Mouse (Mus musculus) spleen, adult 12 weeks (tissue): Measurements from ENCODE around the gene Ppp2r3c.
"Not testable (repeated sequence)": the region's sequence is repeated elsewhere in the genome, so short reads cannot be mapped to it uniquely, and the experiment has no call there.

Source experiments
- DNase-seq: peaks from one replicate; pipeline ENCODE4 v3.0.0; 2022; ENCODE audit warnings: low spot score

The Ppp2r3c gene

DNA sequence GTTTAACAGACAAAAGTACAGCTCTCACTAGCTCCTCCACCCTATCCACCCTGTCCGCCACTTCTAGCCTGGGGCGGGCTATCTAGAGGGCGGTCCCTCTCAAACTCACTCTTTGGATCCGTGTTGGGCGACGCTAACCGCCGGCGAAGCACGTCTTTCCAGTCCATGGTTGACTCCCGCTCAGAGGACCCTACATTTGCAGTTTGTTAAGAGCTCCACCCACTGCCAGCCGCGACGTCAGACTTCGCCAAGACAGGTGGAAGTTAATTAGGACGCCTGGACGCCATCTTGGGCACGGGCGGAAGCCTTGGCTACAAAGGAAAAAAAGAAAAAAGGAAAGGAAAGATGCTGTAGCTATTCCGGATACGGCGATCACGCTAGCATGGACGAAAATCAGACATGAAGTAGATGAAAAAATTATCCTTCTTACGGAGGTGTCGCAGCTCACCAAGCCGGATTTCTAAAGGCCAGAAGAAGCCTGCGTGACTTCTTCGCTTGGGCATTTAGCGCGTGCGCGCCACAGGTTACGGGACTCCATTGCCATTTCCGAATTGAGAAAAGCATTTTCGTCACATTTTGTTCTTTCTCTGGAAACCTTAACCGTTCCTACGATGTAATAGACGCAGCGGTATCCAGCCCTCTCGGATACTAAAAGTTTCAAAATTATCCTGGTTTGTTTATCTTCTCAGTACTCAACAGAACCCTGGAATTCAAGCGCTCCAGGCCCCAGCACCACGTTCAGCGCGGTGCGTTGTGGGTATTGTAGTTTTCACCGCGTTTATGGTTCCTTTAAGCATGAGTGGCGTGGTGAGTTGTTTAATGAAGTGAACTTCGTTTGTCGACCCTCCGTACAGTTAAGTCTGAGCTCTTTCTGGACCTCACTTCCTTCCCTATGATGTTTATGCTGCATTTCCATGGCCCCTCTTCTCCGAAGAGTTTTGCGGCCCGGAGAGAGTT, at the start of gene Ppp2r3c:
TSS of gene Ppp2r3c (minus strand) at position 514 of the 957 bp plus-strand sequence.
- peak; percentile 88 for DNase-seq

- DNase-seq, result no peak
Observed at GRCm38 (mm10) chr12:55344583-55344982, 41.8 kb upstream of the Ppp2r3c start.

- DNase-seq, result no peak
Observed at GRCm38 (mm10) chr12:55343998-55344397, 41.2 kb upstream of the Ppp2r3c start.

DNA sequence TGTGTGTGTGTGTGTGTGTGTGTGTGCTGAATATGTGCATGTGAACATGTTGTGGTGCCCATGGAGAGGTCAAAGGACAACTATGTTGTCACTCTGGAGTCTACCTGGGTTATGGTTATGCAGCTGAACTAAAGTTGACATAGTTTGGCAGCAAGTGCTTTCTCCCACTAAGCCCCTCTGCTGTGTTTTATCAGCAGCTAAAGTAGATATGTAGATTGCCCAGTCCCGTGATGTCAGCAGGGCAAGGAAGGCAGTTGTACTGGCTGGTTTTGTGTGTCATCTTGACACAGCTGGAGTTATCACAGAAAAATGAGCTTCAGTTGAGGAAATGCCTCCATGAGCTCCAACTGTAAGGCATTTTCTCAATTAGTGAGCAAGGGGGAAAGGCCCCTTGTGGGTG, 40.2 kb upstream of the Ppp2r3c start:
- DNase-seq, result not testable (repeated sequence)

GRCm38 (mm10) chr12:55338490-55338889, 35.7 kb upstream of the Ppp2r3c start:
- not testable (repeated sequence) for DNase-seq

DNA sequence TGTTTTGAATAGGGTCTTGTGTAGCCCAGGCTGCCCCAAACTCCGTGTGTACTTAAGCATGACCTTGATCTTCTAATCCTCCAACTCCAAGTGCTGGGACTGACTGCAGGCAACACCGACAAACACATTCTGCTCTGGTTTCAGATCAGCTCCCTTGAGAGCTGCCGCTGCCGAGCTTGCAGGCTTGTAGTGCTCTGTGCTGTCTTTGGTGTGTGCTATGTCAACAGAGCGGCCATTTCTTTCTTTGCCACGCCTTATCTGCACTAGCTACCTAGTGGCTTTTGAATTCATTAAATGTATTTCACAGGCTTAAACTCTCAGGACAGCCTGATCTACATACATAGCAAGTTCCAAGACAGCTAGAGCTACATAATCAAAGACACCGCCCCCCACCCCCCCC, 30.9 kb upstream of the Ppp2r3c start:
- no peak for DNase-seq

- no peak for DNase-seq
Observed at GRCm38 (mm10) chr12:55329351-55329750, 26.6 kb upstream of the Ppp2r3c start.

DNA sequence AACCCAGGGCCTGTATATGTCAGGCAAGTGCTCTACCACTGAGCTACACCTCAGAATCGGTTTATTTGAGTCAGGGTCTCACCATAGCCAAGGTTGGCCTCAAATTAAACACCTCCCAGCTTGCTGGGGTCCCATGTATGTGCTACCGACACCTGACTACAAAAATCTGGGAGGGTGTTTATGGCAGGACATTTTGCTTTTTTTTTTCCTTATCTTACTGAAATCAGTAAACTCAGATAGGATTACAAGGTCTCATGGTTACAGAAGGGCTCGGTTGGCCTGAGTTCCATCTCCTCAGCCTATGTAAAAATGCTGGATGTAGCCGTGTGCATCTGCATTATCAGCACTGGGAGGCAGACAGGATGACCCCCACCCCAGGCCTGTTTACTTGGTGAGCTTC, 26.0 kb upstream of the Ppp2r3c start:
- DNase-seq, result no peak

GRCm38 (mm10) chr12:55325702-55326101, 22.9 kb upstream of the Ppp2r3c start:
- DNase-seq, result no peak

DNA sequence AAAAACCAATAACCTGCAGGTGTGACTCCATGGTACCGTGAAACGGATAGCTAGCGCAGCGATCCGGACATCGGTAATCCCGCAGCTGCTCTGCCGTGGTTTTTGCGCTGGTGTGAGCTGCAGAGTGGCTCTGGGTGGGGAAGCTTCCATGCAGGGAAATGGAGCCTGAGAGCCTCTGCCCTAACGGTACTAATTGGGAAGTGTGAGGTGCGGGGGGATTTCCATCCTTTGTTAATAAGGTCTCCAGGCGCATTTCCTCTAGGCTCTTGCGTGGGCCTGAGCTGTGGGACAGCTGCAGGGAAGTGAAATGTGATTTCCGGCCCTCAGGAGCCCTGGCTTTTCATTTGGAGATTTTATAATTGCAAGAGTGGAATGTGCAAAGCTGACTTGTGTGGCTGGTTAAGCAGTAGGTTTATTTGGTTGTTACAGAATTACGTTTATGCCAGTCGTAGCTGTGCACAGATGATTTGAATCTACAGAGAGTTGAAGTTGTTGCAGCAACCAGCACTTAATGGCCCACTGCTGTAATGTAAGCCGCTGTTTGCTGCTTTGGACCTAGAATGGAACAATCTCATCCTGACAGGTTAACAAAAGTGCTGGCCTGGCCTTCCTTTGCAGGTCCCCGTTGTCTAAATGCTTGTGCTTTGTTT, 19.0 kb upstream of the Ppp2r3c start:
- DNase-seq, result no peak

- DNase-seq, result peak; percentile 56
Observed at GRCm38 (mm10) chr12:55315192-55315591, 12.4 kb upstream of the Ppp2r3c start.

GRCm38 (mm10) chr12:55313901-55314300, 11.1 kb upstream of the Ppp2r3c start:
- DNase-seq, result no peak

DNA sequence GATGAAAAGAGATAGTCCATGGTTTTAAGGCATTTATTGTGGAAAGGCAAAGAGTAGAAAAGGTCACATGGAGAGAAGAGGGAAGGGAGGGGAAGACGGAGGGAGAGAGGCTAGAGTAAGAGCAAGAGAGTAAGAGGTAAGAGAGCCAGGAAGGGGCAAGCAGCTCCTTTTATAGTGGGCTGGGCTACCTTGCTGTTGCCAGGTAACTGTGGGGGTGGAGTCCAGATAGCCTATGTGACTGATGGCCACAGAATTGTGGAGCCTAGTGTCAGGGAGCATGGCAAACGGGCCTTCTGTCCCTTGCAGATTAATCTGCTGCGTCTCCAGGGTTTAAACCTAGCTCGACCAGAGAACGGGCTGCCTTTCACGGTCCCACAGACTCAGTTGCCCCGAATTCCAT, 9.0 kb upstream of the Ppp2r3c start:
- DNase-seq, result no peak

GRCm38 (mm10) chr12:55309501-55309900, 6.7 kb upstream of the Ppp2r3c start:
- no peak for DNase-seq

DNA sequence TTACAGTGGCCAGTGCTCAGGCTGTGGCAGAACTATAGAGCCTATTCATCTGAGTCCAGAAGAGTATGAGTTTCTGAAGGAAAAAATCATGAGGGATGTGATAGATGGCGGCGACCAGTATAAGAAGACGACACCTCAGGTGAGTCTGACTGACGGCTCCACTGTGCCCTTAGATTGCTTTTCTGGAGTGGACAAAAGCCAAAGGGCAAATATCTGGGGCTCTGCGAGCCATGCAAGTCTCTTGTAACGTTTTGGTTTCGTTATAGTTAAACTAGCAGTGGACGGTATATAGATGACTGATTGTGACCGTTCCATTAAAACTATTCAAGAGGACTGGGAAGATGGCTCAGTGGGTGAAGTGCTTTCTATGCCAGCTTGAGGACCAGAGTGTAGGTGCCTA, 5.9 kb upstream of the Ppp2r3c start:
- no peak for DNase-seq

DNA sequence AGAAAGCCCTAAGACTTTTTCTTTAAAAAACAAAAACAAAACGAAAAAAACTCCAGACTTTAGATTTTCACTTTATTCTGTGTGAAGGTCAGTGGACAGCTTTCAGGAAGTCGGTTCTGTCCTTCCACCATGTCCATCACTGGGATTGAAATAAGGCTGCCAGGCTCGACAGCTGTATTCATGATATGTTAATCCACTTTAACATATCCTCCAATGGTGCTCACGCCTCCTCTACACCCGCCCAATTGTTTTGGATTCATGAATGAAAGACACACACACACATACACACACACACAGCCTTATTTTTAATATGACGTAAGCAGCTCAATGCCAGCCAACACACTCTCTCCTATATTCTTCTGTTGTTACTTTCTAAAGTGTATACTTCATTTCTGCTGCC, 4.8 kb upstream of the Ppp2r3c start:
- DNase-seq, result no peak

DNA sequence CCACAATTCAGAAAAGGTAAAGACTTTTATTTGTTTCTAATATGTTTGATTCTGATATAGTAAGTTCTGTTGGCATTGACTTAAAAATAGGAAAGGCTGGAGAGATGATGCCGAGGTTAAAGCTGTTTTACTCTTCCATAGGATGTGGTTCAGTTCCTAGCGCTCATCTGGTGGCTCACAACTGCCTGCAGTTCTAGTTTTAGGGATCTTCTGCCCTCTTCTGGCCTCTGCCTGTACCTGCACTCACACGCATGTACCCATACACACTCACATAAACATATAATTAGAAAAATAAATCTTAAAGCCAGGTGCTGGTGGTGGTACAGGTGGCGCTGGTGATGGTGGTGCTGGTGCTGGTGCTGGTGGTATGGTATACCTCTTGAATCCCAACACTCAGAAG, 3.6 kb upstream of the Ppp2r3c start:
- DNase-seq, result no peak

GRCm38 (mm10) chr12:55301472-55302300, 1.1 kb downstream of the Ppp2r3c start:
- peak; percentile 13 for DNase-seq

- no peak for DNase-seq
Observed at GRCm38 (mm10) chr12:55300820-55301351, 1.9 kb downstream of the Ppp2r3c start.

- no peak for DNase-seq
Observed at GRCm38 (mm10) chr12:55299336-55299735, 3.5 kb downstream of the Ppp2r3c start, which contains the start of gene 1110008L16Rik. TSS of gene 1110008L16Rik (plus strand) at chr12:55299577.

DNA sequence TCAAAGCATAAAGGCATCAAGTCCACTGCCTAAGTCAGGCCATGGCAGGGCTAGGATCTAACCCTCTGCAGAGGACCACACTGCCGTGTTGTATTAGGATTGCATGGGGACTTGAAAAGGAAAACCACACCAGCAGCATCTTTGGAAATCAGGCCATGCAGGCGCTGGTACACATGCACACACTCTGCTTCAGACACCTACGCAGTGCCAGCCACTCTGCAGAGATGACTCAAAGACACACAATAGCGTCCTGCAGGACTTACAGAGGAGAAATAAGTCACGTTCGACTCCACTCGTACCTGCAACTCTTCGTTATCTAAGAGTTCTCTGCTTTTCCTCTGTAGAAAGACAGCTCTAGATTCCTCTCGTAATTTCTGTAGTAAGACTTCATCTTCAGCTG, 4.7 kb downstream of the Ppp2r3c start:
- no peak for DNase-seq

DNA sequence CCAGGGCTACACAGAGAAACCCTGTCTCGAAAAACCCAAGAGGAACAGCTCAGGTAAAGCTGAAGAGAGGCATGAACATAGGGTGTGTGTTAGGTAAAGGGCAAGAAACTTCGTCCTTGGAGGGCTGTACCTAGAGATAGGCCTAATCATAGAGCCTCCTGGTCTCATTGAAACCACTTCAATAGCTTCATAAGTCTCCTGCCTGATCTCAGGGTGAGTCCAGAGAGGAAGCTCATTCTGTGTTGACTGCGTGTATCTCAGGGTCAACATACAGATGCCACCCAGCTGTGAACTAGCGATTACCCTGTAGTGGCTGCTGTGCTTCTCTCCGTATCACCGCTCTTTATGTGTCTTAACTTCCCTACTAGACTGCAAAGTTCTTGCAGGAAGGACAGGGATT, 25.2 kb downstream of the Ppp2r3c start:
- not testable (repeated sequence) for DNase-seq
